Mouse (Mus musculus): ENCODE results near the gene Gm11733. TPM values are rescaled to one million over a fixed set of nuclear protein-coding genes. Genes with fewer than 3 reads are reported as not detected.
"Not testable (repeated sequence)": the region's sequence is repeated elsewhere in the genome, so short reads cannot be mapped to it uniquely, and the experiment has no call there.

The Gm11733 gene
- polyA plus RNA-seq (2012; rRNA removed): not detected in 2 replicates

DNA sequence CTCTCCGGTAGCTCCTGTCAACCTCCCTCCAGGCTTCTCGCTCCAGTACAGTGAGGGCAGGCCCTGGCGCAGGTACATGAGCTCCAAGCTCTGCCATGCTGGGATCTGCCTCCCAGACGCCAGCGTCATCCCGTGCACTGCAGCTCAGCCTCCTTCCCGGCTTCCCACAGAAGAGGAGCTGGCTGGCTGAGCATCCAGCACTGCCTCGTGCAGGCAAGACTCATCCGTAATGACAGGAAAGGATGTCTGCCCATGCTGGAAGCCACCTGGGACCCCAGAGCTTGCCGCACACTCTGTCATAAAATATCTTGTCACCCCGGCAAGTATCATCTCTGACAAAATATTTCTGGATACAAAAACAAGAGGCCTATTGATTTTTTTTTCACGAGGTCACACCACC is at the start of gene Gm11733:
Gm11733 (plus strand) TSS at position 171 of the 400 bp plus-strand sequence.
- 62% methylated on average over 12 of the region's 12 CpGs for WGBS
- no peak for DNase-seq (ENCODE audit: low read depth, low spot score)

DNA sequence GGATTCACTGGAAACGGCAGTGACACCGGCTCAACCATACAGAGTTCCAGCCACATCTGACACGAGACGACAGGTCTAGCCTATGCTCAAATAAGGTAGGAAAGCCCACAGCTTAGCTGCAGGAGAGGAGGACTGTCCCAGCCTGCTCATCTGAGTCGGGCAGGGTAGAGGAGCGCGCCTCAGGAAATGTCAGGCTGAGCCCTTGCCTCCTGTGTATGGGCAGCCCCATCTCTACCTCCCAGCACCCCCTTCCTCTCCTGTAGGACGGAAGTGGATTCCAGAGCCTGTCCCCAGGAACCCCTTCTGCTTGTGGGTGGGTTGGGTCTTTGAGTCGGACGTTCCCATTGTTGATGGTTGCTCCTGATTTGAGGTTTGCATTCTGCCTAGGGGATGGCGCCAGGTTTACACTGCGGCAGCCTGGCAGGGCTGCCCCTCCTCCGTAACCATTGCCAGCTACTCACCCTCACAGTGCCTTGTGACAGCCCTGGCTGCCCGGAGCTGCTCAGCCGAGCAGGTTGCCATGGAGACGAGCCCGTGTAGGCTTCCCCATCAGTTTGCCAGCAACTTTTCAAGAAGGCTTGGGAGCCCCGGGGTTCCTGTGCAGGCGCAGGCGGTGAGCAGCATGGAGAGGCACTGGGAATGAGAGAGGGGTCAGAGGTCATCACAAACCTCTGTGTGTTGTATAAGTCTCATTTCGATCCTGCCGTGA is 47.6 kb upstream of the Gm11733 start:
- no peak for DNase-seq (ENCODE audit: low read depth, low spot score)
- WGBS: 47% methylated on average over 22 of the region's 22 CpGs

DNA sequence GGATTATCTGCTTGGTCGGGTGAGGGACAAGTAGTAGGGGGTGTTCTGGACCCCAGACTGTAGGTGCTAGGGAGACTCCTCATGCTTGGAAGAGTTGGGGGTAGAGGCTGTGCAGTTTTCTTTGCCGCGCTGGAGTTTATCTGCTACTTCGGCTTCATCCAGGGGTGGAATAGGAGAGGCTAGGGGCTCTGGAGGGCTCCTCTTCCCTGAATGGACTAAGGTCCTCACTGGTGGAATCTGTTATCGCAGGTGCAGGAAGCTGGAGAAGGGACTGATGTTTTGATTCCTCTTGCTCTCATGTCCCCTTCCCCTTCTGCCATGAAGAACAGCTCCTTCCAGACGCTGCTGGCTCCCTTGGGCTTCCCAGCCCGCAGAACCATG is 47.1 kb upstream of the Gm11733 start:
- DNase-seq (ENCODE audit: low read depth, low spot score): no peak
- WGBS: 78% methylated on average over 7 of the region's 7 CpGs

DNA sequence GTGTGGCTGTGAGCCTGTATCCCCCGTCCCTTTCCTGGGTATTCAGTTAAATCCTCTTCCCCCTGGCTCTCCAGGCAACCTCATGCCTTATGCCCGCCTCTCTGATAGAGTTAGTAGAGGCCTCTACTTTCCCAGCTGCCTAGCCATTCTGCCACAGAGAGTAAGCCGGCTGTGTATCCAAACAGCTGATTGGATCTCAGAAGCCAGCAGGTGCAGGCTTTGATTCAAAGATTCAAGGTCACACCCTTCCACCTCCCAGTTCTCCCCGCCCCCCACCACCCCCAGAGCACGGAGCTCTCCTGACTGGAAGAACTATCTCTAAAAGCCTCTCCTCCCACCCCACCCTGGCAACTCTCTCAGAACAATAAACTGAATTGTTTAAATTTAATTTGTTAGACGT is 45.8 kb upstream of the Gm11733 start:
- 26% methylated on average over 6 of the region's 6 CpGs for WGBS
- DNase-seq (ENCODE audit: low read depth, low spot score): no peak

DNA sequence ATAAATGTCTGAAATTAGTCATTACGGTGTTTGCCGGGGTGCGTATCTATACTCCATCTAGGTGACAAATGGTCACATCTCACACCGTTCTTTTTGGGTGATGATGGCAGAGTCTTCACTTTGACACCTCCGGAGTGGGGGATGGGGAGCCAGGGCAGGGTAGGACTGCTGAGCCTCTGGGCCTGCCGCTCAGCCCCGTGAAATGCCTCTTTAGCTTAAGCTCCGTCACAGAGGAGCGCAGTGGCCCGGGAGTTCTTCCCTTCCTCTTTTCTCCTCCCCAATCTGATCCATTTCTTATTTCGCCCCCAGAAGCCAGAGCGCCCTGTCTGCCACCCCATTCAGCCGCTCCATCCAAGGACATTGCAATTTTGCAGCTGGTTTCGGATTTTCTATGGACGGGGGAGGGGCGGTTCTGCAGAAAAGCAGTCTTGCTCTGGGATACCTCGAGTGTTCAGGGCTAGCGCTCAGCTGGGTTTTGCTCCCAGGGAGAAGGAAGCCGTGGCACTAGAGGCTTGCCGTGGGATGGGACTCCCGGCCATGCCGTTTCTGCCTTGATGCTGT is 43.2 kb upstream of the Gm11733 start:
- DNase-seq (ENCODE audit: low read depth, low spot score): no peak
- 37% methylated on average over 22 of the region's 22 CpGs for WGBS

DNA sequence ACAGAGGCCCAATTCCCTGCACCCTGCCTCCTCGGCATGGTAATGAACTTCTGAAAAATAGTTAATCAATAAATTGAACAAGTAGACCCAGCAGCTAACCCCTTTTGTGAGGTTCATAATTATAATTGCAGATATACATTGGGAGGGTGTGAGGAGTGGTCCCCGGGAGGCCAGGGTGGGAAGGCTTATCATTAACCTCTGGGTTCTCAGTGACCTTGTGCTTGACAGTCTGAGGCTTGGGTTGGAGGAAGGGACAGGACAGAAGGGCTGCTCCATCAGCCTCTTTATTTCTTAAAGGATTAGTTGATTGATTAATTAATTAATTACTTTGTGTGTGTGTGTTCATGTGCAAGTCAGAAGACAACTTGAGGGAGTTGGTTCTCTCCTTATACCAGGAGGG is 40.1 kb upstream of the Gm11733 start:
- WGBS: 71% methylated on average over 2 of the region's 2 CpGs
- no peak for DNase-seq (ENCODE audit: low read depth, low spot score)

DNA sequence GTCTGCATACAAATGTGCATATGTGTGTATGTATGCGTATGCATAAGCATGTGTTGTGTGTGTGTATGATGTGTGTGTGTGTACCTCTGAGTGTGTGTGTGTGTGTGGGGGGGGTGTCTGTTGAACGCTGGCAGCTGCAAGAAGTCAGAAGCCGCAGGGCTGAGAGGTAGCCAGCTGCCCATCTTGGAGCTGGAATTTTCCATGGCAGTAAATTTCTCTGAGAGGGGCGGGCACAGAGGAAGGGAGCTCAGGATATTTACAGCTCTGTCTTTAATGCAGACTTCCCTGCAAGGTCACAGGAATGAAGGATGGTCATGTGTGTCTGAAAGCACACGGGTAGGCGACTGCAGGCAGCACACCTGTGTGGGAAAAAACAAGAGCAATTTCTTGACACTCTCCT is 38.5 kb upstream of the Gm11733 start:
- DNase-seq (ENCODE audit: low read depth, low spot score): no peak
- 26% methylated on average over 6 of the region's 6 CpGs for WGBS

DNA sequence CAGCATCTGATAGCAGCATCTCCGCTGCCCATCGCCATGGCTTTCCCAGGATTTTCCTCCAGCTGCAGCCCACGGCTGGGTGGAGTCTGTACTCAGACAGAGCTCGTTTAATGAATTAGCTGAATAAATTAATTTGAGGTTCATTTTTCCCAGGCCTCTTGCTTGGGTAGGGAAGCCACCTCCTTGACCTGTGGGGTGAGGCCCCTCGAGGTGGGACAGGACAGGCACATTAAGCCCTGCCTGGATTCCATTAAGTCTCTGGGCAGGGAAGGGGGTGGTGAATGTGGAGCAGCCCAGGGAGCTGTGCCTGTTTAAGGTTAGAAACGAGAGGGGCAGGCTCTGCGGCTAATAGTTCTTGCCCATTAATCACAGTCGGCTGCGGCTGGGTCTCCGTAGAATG is 30.1 kb upstream of the Gm11733 start:
- 53% methylated on average over 10 of the region's 10 CpGs for WGBS
- DNase-seq (ENCODE audit: low read depth, low spot score): no peak

DNA sequence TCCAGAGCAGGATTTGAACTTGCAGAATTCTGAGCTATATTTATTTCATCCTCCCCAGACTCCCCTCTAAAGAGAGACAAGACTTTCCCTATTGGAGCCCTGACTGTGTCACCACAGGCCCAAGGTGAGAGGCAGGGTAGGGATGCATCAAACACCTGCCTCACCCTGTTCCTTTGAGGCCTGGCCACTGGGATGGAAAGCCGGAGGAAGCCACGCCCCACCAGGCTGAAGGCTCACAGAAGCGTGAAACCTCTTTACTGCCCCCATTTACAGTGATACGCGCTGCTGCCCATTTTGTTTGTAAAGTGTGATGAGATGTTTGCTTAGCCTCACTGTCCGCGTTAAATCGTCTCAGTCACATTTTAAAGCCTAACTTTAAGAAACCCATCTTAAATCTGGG is 25.0 kb upstream of the Gm11733 start:
- WGBS: 2% methylated on average over 8 of the region's 8 CpGs
- DNase-seq (ENCODE audit: low read depth, low spot score): no peak

DNA sequence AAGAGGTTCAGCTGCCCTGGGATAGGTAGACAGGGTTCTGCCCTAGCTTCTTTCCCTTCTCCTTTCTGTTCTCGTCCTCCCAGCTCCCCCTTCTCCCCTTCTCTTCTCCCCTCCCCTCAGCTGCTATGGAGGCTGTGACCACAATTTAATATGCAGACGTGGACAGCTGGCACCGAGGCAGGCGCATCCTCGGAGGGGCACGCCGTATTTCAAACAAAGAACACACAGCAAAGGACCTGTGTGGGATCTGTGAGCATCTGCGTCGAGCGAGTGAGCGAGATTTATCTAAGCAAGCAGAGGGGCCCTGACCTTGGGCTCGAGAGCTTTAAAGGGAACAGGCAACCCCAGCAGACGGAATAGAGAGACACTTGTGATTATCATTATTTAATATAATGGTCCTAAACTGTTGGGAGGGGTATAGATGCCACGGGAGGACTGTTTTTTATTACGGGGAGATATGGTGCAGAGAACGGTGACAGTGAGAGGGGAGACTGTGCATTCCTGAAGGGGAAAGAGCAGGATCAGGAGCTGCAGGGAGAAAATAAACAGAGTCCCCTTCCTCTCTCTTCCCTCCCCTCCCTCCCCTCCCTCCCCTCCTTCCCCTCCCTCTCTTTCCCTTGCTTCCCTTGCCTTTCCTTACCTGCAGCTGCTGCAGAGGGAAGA is 21.8 kb upstream of the Gm11733 start:
- DNase-seq (ENCODE audit: low read depth, low spot score): no peak

DNA sequence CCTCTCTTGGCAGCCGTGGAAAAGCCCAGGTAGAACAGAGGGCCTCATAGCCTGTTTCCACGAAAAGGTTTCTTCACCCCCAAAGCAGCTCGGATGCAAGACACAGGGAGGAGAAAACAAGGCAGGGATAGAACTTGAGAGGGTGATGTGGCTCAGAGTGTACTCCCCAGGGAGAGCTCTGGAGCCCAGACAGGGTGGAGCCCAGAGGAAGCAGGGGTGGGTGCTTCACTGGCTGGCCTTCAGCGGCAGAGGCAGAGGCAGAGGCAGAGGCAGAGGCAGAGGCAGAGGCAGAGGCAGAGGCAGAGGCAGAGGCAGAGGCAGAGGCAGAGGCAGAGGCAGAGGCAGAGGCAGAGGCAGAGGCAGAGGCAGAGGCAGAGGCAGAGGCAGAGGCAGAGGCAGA is 20.8 kb upstream of the Gm11733 start:
- WGBS: 59% methylated on average over 4 of the region's 4 CpGs
- DNase-seq (ENCODE audit: low read depth, low spot score): not testable (repeated sequence)

More for the DNA sequence above, 21.8 kb upstream of the Gm11733 start:
- 7% methylated on average over 16 of the region's 16 CpGs for WGBS

DNA sequence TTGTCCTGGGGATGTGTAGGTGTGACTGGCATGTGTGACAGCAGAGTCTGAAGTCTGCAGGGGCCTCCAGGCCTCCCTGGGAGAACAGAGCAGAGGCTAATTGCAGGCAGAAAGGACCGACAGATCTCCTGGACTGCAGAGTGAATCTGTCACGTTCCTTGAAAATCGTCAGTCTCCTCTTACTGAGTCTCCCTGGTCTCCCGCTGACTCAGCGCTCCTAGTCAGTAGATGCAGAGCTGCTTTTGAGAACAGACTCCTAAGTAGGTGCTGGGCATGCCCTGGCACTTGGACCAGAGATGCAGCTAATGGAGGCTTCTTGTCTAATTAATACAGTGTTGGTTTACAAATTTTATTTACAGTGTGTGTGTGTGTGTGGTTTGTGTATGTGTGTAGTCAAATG is 17.9 kb upstream of the Gm11733 start:
- WGBS: 65% methylated on average over 5 of the region's 5 CpGs
- no peak for DNase-seq (ENCODE audit: low read depth, low spot score)

DNA sequence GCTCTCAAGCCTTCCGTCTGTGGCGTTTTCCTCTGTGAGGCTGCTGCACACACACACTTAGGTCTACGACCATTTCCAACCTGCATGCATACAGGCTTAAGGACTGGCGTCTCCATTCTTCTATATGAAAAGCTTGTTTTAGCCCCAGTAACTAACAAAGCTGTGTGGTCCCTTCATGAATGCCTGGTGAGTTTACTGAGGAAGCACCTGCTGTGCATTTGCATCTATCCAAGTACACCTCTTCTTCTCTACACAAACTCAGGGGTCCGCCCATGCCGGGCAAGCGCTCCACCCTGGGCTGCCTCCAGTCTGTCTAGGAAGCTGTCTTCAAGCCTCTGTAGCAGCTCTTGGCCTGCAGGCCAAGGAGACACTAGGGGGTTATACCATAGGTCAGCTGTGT is 17.3 kb upstream of the Gm11733 start:
- no peak for DNase-seq (ENCODE audit: low read depth, low spot score)
- WGBS: 92% methylated on average over 7 of the region's 7 CpGs

DNA sequence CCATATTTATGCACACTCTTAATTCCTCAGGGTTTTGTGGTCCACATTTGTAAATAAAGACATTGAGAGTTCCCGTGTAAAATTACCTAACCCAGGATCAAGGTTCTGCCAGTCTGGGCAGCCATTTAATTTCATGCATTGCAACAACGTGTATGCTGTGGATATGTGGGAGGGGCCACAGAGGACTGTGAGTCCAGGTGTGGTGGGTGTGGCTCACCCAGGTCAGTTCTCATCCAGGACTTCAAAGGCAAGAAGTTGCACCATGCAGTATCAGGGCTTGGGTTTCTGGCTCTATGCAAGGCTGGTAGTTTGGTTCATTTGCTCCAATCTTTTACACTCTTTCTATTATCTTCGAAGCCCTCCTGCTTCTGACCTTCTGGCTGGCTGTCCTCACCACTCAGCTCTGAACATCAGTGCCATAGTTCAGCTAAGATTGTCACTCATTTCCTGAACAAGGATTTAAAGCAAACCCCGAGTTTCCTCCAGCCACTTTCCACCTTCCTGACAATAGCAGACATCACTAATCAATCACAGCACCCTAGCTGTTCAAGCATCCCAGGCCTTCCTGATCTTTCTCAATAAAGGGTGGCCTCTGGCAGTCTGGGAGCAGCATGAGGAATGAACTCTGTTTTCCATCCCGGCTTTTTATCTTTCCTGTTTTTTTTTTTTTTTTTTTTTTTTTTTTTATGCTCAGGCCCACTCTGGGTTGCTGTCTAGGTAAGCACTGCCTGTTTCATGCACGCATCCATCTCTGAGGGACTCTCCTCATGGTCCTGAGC is 15.4 kb upstream of the Gm11733 start:
- no peak for DNase-seq (ENCODE audit: low read depth, low spot score)
- 26% methylated on average over 6 of the region's 6 CpGs for WGBS

DNA sequence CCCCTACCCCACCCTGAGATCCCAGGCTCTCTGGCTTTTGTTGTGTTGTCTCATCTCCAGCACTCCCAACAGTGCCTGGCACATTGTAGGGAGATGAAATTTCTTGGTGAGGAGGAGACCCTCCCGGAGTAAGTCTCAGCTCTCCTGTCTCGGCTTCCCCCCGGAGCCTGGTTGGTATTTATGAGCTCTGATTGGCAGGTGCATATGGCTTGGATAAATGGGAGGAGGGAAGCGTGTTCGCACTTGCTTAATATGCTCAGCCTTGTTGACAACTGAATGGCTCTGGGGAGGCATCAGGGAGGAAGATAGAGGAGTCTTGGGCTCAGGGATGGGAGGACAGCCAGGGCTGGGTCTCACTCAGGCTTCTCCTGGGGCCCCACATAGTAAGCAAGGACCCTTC is 14.4 kb upstream of the Gm11733 start:
- DNase-seq (ENCODE audit: low read depth, low spot score): no peak
- 79% methylated on average over 5 of the region's 5 CpGs for WGBS

DNA sequence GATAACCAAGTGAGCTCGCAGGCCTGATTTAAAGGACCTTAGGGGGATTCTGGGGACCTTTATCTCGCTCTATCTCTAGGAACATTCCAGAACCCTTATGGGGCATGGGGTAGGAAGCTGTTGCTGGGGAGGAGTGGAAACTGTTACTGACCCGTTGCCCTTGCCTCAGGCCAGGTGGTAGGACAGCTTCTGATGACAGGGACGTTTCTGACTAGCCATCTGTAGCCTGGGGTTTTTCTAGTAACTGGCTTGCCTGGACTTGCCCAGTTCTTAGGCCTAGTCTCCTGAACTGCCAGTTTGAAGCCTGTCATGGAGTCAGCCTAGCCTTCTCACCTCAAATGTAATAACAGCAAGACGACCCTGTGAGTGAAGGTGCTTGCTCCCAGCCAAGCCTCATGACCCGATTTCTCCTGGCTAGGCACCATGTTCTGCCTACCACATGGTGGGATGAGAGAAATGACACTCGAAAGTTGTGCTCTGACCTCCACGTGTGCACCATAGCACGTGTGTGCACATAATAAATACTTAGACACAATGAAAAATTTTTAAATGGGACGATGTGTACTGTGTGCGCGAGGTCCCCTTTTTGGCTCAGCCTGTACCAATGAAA is 13.5 kb upstream of the Gm11733 start:
- WGBS: 86% methylated on average over 12 of the region's 12 CpGs
- DNase-seq (ENCODE audit: low read depth, low spot score): no peak

DNA sequence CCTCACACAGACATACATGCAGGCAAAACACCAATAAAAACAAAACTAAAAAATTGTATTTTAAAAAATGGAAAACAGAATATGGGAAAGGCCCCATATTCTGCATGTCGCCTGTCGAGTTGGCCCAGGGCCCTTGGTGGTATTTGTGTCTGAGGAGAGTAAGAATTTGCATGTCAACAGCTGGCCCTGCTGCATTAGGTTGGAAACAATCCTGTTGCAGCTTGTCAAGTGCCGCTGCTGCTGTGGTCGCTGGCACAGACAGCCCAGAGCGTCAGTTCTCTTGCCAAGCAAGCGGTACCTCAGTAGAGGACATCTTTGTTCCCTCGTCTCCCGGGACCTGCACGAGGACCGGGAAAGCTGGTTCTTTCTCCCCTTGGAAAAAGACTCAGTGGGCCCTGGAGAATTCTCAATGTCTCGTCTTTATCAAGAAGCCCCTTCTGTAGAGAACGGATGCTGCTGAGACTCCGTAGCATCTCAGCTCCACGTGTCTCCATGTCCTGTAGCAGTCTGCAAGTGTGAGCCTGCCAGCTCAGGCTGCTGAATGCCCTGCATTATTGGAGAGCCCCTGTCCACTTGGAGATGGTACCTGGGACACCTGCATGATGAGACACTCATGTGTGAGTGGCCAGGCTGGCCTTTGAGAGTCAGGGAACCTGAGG is 12.4 kb upstream of the Gm11733 start:
- 77% methylated on average over 14 of the region's 14 CpGs for WGBS
- DNase-seq (ENCODE audit: low read depth, low spot score): no peak

DNA sequence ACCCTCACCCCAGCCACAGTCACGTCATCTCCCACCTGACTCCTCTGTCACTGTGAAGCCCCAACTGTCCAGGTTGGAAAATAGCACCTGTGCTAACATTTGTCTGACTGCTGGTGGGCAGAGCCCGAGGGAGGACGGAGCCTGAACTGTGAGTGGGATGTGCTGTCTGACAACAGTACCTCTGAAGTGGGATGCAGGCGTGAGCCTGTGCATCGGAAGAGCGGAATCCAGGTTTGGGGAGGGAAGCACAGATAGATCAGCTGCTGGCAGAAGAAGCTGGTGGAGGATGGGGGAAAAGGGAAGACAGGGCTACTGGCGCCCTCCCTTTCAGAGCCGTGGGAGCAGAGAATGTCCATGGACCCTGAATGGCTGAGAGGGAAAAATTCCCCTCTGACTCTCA is 11.3 kb upstream of the Gm11733 start:
- DNase-seq (ENCODE audit: low read depth, low spot score): no peak
- WGBS: 79% methylated on average over 8 of the region's 8 CpGs

DNA sequence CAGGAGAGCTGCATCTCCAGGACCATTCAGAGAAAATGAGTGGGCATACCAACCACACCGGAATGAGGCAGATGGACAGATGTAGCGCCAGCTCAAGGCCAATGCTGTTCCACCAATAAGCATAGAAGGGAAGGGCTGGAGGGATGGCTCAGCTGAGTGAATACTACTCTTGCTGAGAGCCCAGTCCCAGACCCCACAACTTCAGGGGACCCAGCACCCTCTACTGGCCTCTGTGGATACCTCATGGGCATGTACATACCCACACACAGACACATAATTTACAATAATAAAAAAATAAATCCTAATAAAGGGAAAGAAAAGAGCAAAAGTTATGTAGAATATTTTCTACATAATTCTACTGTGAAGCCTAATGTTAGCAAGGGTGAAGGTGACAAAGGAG is 9.0 kb upstream of the Gm11733 start:
- DNase-seq (ENCODE audit: low read depth, low spot score): no peak
- WGBS: 96% methylated on average over 2 of the region's 2 CpGs

DNA sequence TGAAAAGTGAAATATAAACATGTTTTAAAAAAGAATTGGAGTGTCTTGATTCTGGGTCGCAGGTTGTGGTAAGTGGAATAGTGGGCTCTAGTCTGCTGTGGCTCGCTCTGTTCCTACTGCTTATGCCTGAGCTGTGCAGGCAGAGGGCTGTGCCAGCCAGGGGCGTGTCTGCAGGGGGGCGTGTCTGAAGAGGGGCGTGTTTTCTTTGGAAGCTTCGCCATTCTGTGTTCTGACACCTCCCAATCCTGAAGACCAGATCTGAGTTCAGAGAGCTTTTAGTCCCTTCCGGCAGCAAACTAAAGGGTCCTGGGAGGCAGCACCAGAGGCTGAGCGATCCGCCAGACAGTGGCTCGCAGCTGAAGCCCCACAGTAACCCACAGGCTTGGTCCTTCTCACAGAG is 8.5 kb upstream of the Gm11733 start:
- DNase-seq (ENCODE audit: low read depth, low spot score): no peak

More for the DNA sequence above, 8.5 kb upstream of the Gm11733 start:
- 20% methylated on average over 10 of the region's 10 CpGs for WGBS
